Mouse (Mus musculus): ENCODE results near the gene Dpf3.

Gene Dpf3

DNA sequence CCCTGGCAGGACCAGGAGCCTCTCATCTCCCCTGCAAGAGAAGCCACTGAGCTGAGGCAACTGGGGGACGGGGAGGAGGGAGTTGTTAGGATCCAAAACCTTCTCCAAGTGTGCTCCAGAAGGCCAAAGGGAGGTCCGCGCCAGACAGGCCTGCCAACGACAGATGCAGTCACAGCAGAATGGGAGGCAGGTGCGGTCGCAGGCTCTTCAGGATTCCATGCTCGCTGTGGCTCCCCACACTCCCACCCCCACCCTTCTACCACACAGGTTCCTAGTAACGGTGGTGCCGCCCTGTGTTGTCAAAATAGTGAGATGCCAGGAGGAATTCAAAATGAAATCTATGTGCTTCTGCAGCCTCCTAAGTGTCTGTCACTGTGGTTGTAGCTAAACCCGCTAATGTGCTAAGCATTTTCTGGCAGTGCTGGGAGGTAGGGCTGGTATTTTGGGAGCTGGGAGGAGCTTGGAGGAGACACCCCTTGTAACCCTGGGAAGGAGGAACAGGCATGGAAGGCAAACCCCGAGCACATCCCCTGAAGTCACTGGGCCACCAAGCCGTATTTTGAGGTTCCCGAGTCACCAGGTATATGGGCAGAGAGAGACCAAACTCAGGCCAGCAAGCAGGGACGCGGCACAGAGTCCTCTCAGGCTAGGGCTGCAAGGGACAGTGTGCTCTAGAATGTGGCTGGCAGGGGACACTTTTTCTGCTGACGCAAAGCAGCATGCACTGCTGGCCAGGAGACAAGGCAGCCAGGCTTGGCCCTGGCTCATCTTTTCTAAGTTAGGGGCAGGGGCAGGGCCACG, 75.6 kb downstream of the Dpf3 start:
- no peak for DNase-seq

DNA sequence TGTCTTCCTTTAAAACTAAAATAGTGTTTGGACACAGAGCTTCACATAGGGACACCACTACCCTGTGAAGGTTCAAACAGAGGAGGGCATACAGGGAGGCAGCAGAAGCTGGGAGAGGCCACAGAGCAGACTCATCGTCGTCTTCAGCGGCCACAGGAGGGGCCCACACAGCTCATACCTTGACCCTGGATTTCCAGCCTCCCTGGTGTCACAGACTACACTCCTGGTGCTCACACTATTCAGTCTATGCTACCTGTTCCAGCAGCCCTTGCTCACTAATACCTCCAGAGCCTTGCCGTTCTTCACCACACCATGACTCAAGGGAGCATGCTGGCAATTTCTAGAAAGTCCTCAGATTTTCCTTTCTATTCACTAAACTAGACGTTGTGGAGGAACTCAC, 76.5 kb downstream of the Dpf3 start:
- DNase-seq = no peak

DNA sequence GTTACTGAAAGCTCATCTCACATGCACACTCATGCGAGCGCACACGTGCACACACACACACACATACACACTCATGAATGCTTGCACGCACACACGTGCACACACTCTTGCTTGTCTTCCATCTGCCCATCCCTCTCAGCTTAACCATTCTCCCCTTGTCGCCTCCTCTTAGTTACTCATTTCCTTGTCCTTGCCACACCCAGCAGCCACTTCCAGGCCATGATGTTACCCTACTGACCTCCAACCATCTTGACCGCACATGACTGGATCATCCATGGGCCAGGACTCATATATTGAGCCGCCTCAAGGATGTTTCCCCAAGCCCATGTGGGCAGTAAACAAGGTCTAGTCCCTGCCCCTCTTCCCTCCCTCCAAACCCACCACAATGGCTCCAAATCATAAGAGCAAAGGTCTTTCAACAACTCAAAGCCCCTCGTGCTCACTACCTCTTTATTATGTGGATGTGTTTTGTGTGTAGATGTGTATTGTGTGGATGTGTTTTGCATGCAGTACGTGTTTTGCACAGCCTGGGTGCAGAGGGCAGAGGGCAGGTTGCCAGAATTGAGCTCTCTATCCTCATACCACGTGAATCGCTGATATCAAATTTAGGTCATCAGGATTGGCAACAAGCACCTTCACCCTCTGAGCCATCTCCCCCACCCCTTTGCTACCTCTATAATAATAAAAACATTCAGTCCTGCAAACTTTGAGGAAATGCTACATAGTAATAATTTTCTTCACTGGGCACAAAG, 82.0 kb downstream of the Dpf3 start:
- no peak for DNase-seq

DNA sequence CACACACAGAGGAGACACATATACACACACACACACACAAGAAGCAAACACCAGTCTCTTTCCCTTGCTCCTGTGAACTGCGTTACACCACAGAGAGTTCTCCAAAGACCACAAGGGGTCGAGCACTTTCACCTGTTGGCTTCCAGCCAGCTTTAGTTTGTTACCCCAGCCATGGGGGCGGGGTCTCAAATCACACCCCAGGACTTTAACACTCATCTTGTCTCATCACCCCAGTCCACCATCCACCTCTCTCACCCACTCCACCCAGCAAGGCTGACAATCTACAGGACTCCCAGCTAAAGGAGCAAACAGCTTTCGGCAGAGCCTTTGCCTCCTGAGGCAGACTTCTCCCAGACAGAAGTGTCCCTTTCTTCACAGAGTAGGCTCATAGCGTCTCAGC, 85.2 kb downstream of the Dpf3 start:
- DNase-seq = no peak

DNA sequence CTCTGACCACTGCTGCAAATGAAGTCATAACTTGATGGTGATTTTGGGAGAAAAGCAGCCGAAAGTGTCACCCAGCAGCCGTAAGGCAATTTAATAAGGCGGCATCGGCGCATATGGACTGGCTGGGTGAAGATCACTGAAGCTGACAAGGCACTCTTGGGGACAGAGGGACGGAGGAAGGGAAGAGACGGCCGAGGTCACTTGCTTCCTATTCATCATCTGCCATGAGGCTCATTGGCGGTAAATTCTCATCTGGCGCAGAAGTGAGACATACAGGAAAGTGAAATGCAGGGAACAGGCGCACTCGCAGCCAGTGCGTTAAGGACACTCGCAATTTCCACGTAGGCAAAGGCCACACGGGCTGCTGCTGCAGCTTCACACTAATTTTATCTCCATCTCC, 95.5 kb downstream of the Dpf3 start:
- DNase-seq = no peak

DNA sequence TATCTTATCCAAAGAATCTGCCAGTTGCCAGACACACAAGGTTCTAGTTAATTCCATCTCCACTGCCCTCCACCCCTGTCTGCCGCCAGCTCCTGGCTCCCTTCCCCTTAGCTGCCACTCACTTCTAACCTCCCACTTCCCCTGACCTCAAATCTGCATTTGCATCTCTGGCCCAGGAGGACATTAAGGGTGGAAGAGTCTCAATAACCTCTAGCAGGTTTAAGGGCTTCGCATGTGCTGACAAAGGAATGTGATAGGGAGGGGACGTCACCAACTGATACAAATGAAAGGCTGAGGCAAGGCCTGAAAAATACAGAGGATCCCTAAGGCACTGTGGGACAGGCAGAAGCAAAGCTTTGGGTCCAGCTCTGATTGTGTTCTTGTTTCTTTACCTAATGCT, 100.0 kb downstream of the Dpf3 start:
- DNase-seq = no peak

DNA sequence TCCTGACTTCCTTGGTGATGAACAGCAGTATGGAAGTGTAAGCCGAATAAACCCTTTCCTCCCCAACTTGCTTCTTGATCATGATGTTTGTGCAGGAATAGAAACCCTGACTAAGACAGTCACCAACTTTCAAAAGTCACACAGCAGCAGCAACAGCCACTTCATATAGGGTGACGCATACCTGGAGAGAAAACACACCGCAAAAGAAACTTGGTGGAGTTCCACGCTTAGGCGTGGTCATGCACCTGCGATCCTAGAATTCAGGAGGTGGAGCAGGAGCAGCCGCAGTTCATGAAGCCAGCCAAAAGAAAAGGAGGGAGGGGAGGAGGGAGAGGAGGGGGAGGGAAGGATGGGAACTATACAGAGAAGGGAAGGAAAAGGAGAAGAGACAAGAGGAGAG, 106.4 kb downstream of the Dpf3 start:
- DNase-seq = no peak

DNA sequence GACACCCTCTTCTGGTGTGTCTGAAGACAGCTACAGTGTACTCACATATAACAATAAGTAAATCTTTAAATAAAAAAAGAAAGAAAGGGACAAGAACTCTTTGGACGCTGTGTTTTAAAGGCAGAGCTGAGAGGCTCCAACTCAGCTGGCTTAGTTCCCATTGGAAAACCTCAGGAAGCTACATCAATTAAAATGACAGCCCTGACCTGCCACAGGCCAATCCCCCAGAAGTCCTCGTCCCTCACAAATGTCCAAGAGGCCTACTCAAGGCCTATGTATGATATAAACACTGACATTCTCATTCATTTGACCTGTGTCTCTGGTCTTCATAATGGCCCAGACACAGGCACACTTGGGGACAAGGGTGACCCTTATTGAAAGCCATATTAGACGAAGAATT, 107.5 kb downstream of the Dpf3 start:
- DNase-seq = peak in 1 of 2 experiments; percentile 17

DNA sequence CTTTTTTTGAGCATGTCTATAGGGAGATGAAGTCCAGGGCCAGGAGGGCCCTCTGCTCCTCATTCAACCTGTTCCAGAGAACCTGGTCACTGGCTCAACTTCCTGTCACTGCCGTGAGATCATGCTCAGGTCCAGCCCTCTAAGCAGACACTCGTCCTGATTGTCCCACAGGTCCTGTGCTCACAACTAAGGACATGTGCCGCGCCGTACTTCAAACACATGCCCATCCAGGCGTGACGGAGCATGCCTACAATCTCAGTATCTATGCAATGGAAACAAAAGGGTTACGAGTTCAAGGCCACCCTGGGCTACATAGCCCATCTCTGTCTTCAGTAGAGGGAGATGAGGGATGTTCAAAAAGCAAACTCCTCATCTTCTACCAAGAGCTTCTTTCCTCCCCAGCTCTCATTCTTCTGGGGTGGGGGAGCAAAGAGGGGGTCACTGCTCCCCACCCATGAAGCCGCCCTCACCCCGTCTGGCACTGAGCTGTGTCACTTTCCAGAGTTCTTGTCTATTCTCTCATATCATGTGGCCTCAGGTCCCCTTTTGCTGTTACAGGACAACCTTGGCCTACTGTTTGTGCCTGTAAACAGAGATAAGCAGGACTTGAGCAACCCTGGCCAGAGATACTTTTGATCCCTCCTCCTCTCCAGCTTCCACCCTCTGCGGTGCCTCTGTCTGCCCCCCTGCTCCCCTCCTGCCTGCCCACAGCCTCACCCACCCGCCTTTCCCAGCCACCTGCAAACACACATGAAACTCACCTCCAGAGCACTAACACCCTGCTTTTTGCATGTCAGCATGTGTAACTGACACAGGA, 112.3 kb downstream of the Dpf3 start:
- no peak for DNase-seq

DNA sequence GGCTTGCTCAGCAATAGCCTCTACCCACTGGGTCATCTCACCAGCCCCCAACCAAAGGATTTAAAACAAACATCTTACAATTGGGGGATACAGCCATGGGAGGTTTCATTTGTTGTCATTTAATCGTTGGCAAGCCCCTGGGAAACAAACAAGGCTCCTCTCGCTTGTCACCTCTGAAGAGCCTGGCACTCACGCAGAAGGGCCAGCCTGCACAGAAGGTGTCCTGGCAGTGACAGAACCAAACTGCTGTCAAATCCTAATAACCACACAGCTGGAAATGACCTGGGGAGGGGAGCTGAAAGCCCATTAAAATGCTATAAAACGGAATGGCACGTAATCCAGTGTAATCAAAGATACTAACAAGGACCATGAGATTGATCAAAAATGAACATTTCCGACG, 114.4 kb downstream of the Dpf3 start:
- no peak for DNase-seq

DNA sequence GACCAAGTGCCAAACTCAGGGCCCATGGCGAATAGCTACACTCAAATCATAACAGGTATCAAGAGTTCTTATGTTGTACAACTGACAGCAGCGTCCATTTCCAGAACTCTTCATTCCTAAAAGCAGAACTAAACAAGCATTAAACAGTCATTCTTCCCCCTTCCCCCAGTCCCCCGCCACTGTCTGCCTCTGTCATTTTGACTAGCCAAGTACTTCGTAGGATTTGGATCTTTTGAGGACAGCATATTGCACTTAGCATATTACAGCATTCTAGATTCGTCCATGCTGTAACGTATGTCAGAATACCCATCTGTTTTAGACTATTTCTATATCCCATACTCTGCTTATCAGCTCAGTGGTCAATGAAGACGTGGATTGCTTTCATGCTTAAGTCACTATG, 115.2 kb downstream of the Dpf3 start:
- no peak for DNase-seq

DNA sequence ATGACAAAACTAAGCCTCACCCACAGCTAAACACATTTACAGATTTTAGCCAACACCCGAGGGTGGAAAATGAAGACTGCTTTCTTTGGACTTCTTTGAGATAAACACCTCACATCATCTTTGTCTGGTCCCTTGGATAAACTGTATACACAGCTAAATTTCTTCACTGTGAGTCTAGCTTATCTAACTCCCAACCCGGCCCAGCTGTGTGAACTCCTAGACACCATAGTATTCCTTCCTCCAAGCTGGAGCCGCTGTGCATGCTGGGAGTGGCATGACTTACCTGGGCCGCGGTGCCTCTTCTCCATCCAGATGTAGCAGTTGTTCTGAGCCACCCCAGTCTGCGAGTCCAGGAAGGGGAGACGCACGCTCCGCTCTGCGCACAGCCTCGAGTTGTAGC, 117.3 kb downstream of the Dpf3 start:
- no peak for DNase-seq

DNA sequence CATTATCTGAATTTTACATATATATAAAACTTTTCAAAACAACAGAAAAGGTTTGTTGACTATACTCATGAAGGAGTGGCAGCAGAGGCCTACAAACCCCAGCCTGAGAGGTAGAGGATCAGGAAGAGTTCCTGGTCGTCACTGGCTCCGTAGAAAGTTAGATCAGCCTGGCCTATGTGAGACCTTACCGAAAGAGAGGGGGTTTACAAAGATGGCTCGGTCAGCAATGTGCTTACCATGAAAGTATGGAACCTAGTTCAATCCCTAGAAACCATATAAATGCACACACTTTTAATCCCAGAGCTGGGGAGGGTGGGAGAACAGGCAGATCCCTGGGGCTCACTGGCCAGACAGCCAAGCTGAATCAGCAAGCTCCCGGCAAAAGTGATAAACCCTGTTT, 118.1 kb downstream of the Dpf3 start:
- DNase-seq = no peak

DNA sequence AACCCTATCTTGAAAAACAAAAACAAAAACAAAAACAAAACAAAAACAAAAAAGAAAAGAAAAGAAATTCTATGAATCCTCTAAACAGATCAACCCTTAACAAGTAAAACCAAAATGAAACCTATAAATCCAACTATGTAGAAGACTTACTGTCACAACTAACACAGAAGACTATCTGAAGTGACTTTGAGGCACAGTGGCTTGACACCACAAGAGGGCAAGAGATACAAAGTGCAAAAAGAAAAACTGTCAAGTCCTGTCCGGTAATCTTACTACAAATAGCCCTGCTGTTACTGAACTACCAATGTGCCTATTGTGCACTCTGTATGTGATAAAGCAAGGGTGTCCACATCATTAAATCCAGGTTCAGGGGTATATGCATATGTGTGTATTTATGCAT, 120.0 kb downstream of the Dpf3 start:
- no peak for DNase-seq

DNA sequence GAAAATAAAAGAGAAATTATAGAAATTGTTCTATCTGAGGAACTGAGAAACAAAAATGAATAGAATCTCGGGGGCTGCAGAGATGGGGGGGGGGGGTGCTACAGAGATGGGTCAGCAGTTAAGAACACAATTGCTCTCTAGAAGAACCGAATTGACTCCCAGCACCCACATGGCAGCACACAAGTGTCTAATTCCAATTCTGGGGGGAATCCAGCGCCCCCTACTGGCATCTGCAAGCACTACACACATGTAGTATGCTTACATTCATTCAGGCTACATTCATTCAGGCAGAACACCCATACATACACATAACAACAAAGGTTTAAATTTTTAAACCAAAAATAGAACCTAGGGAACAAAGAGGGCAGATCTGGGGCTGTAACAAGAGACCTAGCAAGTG, 122.7 kb downstream of the Dpf3 start:
- DNase-seq = no peak

DNA sequence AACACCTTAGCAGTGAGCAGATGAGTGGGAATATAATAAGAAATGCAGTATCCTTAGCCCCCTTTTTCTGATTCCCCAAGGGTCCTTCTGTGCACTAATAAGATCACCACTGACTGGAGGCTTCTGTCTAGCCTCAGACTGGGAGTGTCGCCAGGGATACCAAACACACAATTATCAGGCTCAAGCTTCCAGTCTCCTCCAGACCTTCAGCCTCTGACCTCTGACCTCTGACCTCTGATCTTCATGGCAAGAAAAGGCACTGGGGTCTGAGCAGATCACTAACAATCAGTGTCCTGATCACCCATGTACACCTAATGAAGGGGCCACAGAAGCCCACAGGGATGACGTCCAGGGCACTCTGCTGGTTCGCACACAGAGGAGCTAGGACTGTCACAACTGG, 125.7 kb downstream of the Dpf3 start:
- DNase-seq = no peak

DNA sequence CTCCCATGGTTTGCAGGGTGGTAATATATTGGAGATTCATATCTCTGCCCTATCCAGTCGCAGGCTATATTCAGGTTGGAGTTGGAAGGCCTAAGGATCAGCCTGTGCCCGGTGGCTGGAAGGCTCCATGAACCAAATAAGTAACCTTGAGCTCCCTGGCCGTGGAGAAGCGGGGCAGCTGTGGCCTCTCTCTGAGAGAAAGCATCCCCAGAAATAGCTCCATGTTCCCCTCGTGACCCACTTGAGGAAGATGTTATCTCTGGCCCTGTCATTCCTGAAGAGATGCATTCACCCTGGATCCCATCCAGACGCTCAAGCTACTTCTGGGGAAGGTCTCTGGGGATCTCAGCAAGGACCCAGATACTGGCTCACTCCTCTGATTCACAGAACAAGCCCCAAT, 134.9 kb downstream of the Dpf3 start:
- peak in 1 of 2 experiments; percentile 22 for DNase-seq

DNA sequence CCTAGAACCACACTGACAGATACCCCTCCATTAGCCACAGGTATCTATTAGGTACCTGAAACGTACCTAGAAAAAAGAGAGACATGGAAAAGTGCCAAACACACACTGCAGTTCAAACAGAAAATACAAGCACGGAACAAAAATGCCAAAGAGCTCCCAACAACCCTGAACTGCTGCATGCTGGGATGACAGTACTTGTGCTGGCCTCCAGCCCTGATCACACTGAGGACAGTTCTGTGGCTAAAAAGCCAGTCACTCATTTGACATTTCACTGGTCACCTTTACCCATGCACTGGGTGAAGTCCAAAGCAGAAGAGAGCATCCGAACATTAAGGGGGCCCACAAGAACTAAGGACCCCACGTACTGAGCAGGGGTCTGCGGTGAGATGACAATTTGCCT, 137.8 kb downstream of the Dpf3 start:
- no peak for DNase-seq

DNA sequence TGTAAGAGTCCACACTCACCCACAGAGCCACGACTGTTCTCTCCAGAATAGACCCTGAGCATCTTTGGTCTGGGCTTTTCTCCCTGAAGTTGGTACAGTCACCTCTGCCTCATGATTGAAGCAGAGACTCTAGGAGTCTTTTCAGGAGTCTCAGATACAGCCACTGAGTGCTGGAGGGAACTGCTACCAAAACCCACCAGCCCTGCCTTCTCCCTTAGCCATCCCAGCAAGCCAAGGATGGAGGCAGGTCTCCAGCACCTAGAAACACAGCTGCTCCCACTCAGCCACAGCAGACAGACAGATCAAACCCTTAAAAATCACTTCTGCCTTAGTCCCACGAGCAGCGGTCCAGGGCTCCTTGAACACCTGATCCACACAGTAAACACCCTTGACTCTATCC, 139.3 kb downstream of the Dpf3 start:
- no peak for DNase-seq

DNA sequence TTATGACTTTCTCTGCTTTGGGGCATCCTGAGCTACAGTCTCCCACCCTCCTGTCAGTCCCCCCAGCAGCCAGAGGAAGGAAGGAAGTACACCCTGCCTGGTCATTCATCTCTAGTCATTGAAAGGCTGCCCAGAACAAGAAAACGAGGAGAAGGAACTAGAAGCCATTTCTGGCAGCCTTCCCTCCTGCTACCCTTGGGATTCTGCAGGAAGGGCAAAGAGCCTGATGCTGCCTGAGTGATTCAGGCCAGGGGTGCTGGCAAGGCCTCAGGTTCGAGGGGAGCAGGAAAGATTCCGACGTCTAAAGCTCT, 144.7 kb downstream of the Dpf3 start:
- DNase-seq = peak; percentile 51 to 62

DNA sequence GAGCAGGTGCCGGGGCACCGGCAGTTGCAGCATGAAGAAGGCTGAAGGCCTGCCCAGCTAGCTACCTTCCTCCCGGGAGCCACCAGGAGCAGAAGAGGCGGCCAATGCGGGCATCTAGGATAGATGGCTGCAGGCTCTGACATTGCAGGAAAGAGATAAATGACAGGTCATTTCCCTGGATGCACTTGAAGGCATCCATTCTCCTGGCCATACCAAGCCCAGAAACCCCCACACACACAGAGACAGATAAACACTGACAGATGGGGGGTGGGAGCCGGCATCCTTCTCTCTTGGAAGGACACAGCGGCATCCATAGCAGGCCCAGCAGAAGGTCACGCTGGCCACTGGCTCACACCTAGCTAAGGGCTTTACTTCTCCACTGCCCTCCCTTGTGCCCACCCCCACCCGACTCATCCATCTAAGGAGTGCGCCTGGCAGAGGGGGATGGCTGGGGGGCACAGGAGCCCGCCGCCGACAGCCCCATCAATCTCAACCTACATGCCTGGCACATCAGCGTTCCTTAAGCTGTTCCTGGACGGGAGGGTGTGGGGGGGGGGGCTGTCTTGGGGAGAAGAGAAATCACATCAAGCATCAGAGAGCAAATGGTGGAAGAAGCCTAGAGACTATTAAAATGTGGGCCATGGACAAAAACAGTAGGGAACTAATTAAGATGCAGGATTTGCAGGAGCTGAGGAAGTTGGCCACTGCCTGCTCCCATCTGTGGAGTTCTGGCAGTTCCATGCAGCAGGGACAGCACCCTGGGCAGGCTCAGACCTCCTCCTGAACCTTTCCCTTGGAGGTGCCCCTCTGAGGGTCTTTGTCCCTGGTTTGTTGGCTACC, 145.3 kb downstream of the Dpf3 start:
- DNase-seq = peak; percentile 20 to 46

DNA sequence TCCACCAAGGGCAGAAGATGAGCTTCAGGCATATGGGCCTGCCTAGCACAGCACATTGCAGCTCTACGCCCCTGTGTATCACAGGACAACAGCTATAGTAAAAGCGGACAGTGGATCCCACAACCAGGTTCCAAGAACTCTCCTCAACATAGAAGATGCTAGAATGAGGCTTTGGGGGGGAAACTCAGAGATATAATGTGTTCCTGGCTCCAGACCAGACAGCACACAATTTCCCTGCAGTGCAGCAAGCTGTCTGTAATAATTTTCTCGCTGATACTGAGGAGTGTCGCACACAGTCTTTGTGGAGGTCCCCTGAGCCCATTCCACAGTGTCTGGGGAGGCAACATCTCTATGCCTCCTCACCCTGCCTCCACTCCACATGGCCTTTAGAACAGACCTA, 146.6 kb downstream of the Dpf3 start:
- DNase-seq = no peak

DNA sequence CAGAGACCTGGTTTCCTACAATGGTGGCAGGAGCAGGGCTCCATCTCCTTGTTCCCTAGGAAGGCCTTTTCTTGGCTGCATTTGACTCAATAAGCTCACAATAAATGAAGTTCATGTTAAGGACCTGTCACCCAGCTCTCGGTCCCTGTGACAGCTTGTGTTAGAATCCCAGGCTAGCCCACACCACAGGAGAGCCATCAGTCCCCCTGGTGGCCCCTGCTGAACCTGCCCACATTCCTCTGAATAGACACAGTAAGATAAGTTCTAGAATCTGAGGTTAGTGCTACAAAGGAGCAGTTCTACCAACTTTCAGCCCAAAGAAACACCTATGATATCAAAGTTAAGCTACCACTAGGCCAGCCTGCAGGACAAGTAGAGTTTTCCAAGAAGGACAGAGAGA, 149.2 kb downstream of the Dpf3 start:
- DNase-seq = no peak

Measured in kidney, postnatal 4 days (tissue).